Mouse (Mus musculus) spleen, adult 2 months (tissue): ENCODE data around the gene Rprml. TPM values are rescaled to one million over a fixed set of nuclear protein-coding genes. Genes with fewer than 3 reads are reported as not detected.
"Not testable (repeated sequence)": the region's sequence is repeated elsewhere in the genome, so short reads cannot be mapped to it uniquely, and the experiment has no call there.

Experiments used
- DNase-seq, 2 experiments: peaks; one replicate each; pipeline versions ENCODE4 v3.0.0 to v3.0.0-alpha.2; 2012 to 2021; ENCODE audit warnings: low spot score in 2 of 2, low read depth in 1 of 2
- H3K27ac ChIP-seq: fragments of 200-500 bp; 2 replicates; pipeline ENCODE4 v1.5.1; 2012; ENCODE audit warnings: low read length, inconsistent platforms; ENCODE audit not compliant: insufficient read depth
- H3K27me3 ChIP-seq: fragments of 200-500 bp; 2 replicates; pipeline ENCODE4 v1.6.1; 2012; ENCODE audit warnings: mild to moderate bottlenecking, moderate library complexity, low read length, inconsistent platforms; ENCODE audit not compliant: control insufficient read depth, insufficient read depth
- H3K36me3 ChIP-seq: fragments of 200-500 bp; 2 replicates; pipeline ENCODE4 v1.6.1; 2012; ENCODE audit warnings: mild to moderate bottlenecking, low read length, inconsistent platforms; ENCODE audit not compliant: control insufficient read depth, insufficient read depth
- H3K4me1 ChIP-seq: fragments of 200-500 bp; 2 replicates; pipeline ENCODE4 v1.6.1; 2011; ENCODE audit warnings: inconsistent platforms; ENCODE audit not compliant: control insufficient read depth, insufficient read depth, insufficient read length
- H3K4me3 ChIP-seq: fragments of 200-500 bp; 2 replicates; pipeline ENCODE4 v1.5.1; 2011; ENCODE audit warnings: mild to moderate bottlenecking, inconsistent platforms; ENCODE audit not compliant: insufficient read depth, insufficient read length; ENCODE audit errors: extremely low read depth
- CTCF ChIP-seq: fragments of 200-500 bp; IDR thresholded peaks from 2 replicates; pipeline ENCODE4 v1.5.1; 2011; ENCODE audit warnings: mild to moderate bottlenecking, inconsistent platforms; ENCODE audit not compliant: insufficient read depth, insufficient read length, insufficient replicate concordance; ENCODE audit errors: extremely low read depth
- POLR2A ChIP-seq: fragments of 200-500 bp; IDR thresholded peaks from 2 replicates; pipeline ENCODE4 v1.6.1; 2011; ENCODE audit warnings: low read depth, low read length, inconsistent platforms
- WGBS: fragments of 180-500 bp; shearing (Covaris S2); methylation state at CpG from one replicate; pipeline ENCODE4 v1.1.7; 2018; 5-methylcytosine and 5-hydroxymethylcytosine counted together
- polyA plus RNA-seq: library from polyadenylated mRNA; depleted of rRNA; stranded (reverse); fragments of >200 nt; gene quantifications from 2 replicates; pipeline ENCODE4 v1.2.3, GENCODE M21; 2012

The Rprml gene
- polyA plus RNA-seq, 1 experiment, result not detected

DNA sequence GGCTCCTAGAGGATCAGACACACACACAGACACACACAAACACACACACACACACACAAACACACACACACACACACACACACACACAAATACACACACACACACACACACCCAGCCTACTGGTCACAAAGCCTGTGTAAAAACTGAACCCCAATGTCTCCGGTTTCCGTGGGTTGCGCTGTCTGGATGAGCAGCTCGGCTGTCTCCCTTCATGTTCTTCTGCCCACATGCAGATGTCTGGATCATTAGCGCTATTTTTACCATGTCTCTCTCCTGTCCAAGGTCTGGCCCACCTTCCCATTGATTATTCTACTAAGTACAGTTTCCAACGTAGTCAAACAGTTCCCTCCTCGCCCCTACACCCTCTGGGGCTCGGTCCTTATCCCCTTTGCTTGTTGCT is 13.7 kb downstream of the Rprml start:
- Histone ChIP-seq H3K4me1 (no peaks in the 10 kb centered on the region), H3K27ac (no peak overlapping the region), H3K36me3 (no peaks in the 10 kb centered on the region), H3K27me3 (no peaks in the 10 kb centered on the region), H3K4me3 (no peak overlapping the region)
- WGBS, result 93% methylated on average over 8 of the region's 8 CpGs
- DNase-seq, result no peak
- TF ChIP-seq POLR2A, result no peak
- TF ChIP-seq CTCF, result no peak

DNA sequence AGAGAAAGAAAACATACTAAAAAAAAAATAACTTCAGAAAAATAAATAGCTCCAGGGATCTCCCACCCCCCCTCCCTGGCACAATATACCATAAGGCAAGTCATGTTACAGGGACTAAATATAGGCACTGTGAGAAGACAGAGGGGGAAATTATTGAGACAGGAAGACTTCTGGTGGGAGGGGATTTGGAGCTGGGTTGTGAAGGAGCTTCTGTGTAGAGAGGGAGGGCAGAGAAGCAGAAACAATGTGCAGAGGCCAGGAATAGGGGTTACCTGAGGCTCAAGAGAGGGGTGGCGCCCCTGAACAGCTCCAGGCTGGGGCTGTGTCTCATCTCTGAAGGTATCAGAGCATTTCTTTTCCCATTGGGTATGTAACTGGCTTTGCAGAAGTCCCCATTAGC is 16.3 kb downstream of the Rprml start:
- no peak for TF ChIP-seq POLR2A
- no peak for TF ChIP-seq CTCF
- no peaks in the 10 kb centered on the region for H3K4me1 ChIP-seq
- DNase-seq, result no peak
- H3K4me3 ChIP-seq, result no peak overlapping the region
- no peaks in the 10 kb centered on the region for H3K27me3 ChIP-seq
- no peak overlapping the region for H3K27ac ChIP-seq
- no peaks in the 10 kb centered on the region for H3K36me3 ChIP-seq
- WGBS, result 67% methylated on average over 1 of the region's 1 CpGs

DNA sequence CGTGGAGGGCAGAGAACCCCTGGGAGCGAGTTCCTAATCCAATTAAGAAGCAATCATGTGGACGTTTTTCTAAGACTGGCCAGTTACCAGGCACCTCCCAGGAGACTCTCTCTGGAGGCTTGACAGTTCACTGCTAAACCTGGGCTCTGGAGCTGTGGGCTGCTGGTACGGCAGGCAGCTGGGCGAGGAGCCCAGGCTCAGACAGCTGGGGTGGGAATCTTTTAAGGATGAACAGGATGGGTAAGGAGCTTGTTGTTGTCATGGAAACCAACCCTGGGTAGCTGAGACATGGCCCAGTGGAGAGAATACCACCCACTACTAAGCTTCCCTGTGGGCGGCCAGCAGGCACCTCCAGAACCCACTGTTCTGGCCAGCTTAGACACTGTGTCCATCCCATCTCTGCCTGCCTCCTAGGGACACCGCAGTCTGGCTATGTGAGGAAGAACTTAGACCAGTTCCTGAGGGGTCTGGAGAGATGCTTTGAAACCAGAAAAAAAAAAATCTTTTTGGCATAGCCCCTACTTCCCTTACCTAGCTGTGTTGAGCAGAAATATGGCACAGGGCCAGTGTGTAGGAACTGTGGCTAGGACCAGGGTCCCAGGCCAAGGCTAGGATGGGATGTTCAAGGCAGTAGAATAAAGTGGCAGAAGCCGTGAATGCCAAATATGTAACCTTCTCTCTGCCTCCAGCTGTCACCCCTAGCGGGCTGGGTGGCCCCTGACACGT is 17.0 kb downstream of the Rprml start:
- H3K27ac ChIP-seq, result no peak overlapping the region
- no peak overlapping the region for H3K4me3 ChIP-seq
- H3K36me3 ChIP-seq, result no peaks in the 10 kb centered on the region
- WGBS, result 52% methylated on average over 10 of the region's 10 CpGs
- H3K4me1 ChIP-seq, result no peaks in the 10 kb centered on the region
- no peak for DNase-seq
- H3K27me3 ChIP-seq, result no peaks in the 10 kb centered on the region
- no peak for TF ChIP-seq CTCF
- no peak for TF ChIP-seq POLR2A

DNA sequence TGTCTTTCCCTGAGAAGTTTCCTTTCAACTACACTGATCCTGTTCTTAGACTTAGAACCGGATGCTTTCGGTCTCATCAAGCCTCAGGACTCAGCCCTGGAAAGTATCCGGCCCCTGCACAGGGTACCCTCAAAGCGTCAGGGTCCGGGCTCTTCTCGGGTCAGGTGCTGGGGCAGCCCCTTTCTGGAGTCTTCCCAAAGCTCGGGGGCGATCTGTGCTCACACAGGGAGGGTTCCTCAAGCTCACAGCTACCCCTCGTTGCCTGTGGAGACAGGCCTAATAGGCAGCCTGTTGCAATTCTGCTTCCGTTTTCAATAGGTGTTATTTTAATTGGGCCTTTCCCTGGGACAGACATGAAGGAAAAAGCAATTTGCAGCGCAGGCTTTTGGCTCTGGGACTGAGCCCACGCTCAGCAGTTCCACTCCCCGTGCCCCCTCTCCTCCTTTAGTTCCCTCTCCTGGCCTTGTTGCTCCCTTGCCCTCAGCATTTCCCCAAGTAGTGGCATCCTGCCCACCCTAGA is 17.6 kb downstream of the Rprml start:
- Histone ChIP-seq H3K36me3 (no peaks in the 10 kb centered on the region), H3K27ac (no peak overlapping the region), H3K4me1 (no peaks in the 10 kb centered on the region), H3K27me3 (no peaks in the 10 kb centered on the region), H3K4me3 (no peak overlapping the region)
- TF ChIP-seq CTCF (no peak), POLR2A (no peak)
- no peak for DNase-seq
- WGBS, result 59% methylated on average over 13 of the region's 13 CpGs

DNA sequence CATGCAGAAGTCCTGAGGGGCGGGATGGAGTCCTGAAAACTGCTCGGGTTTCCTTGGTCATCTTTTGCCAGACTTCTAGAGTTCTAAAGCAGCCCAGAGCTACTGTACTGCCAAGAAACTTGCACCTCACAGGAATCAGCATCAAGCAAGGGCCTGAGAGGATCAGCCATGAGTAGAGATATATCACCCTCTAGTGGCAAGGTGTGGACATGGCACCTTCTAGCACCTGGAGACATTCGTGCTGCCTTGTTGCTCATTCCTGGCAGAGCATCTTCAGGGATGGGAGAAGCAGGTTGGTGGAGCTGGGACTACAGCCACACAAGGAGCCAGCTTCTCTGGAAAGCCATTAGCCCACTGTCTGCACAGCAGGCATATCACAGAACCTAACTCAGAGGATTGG is 26.2 kb downstream of the Rprml start:
- Histone ChIP-seq H3K4me1 (no peaks in the 10 kb centered on the region), H3K27me3 (no peaks in the 10 kb centered on the region), H3K4me3 (no peak overlapping the region), H3K27ac (no peak overlapping the region), H3K36me3 (peaks cover 22% of the 10 kb centered on the region)
- peak; percentile 14 to 48 for DNase-seq
- TF ChIP-seq POLR2A, result no peak
- peak; percentile 61; the same call in 1 of the 2 replicates for TF ChIP-seq CTCF
- 51% methylated on average over 3 of the region's 3 CpGs for WGBS

DNA sequence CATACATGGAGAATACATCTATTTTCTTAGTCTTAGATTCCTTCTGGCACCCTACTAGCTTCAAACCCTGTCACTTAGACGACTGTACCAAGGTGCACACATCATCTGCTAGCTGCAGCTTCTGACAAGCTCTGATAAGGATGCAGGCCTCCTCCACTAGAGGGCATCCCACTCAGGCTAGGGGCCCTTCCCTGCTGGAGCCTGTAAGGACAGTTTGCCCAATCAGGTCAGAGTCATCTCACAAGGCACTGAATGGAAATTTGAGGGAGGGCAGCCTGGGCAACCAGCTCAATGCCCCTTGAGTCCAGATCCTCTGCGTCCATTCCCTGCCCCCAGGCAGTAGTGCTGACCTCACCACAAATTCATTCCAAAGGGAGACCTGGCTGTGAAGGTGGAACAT is 27.7 kb downstream of the Rprml start:
- not testable (repeated sequence) for H3K4me1 ChIP-seq

DNA sequence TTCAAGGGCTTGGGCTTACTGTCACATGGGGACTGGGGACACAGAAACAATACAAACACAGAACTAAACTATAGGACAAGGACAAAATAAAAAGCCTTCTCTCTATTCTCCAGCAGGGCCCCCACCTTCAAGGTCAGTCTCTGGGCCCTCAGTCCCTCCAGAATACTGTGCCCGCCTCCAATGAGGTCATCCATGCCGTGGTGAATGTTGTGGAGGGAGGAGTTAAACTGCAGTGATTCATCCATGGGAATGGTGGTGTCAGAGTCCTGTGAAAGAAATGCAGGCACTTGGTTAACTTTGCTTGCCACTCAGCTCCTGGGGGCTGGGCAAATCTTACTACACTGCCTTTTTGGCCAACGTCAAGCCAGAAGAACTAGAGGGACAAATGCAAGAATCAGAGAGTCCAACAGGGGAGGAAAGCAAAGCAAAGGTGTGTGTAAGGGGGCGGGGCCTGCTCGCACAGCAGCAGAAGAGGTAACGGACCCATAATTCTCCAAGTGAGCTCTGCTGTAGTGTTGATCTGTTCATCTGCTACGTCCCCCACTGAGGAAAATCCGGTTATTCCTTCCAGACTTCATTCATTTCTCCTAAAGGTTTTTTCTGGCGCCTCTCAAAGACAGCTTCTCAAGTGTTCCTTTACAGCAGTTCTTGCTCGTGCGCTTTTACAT is 34.4 kb downstream of the Rprml start:
- WGBS, result 93% methylated on average over 11 of the region's 11 CpGs
- Histone ChIP-seq H3K4me1 (no peaks in the 10 kb centered on the region), H3K4me3 (no peak overlapping the region), H3K27me3 (no peaks in the 10 kb centered on the region), H3K27ac (no peak overlapping the region), H3K36me3 (peaks cover 66% of the 10 kb centered on the region)
- TF ChIP-seq CTCF (no peak), POLR2A (no peak)
- DNase-seq, result no peak

More for the DNA sequence above, 27.7 kb downstream of the Rprml start:
- TF ChIP-seq CTCF, result peak; percentile 29; the same call in 1 of the 2 replicates
- H3K27ac ChIP-seq, H3K27me3 ChIP-seq, H3K4me3 ChIP-seq: not testable (repeated sequence)
- DNase-seq, result peak in 1 of 2 experiments; percentile 34
- peaks cover 29% of the 10 kb centered on the region for H3K36me3 ChIP-seq
- 56% methylated on average over 2 of the region's 2 CpGs for WGBS
